8 mouse cellular contexts compared by ENCODE assay signal in genomic region chr17:25189091-25189490, GRCm38 (mm10). TPM values are rescaled to one million over a fixed set of nuclear protein-coding genes. Genes with fewer than 3 reads are reported as not detected.
A peak's percentile ranks its signal among the peaks of the same experiment; 100 is the strongest.
DNase-seq lines count a peak whose midpoint lies in the region; ATAC-seq and TF ChIP-seq lines count a peak whose summit lies in the region.

No protein-coding gene starts in this region.

- no peak overlapping the region for H3K27ac ChIP-seq in kidney, embryonic 15.5 days
- H3K27ac ChIP-seq in bone marrow, adult 2 months (ENCODE audit: control insufficient read depth, insufficient read depth, low read depth, low read length, poor library complexity): no peak overlapping the region
- no peak overlapping the region for H3K27ac ChIP-seq in hindbrain, embryonic 13.5 days
- H3K27ac ChIP-seq in midbrain, embryonic 15.5 days: no peak overlapping the region

- no peaks in the 10 kb centered on the region for H3K27me3 ChIP-seq in kidney, embryonic 15.5 days
- no peaks in the 10 kb centered on the region for H3K27me3 ChIP-seq in hindbrain, embryonic 13.5 days
- H3K27me3 ChIP-seq in midbrain, embryonic 15.5 days (replicated peaks): no peaks in the 10 kb centered on the region

- ATAC-seq in kidney, embryonic 15.5 days (replicated peaks; ENCODE audit: low FRiP score): no peak
- no peak for ATAC-seq in hindbrain, embryonic 13.5 days (ENCODE audit: low FRiP score)
- no peak for ATAC-seq in midbrain, embryonic 15.5 days (replicated peaks)

- H3K9ac ChIP-seq in kidney, embryonic 15.5 days: peak overlapping the region; percentile 91
- H3K9ac ChIP-seq in hindbrain, embryonic 13.5 days: peak overlapping the region; percentile 95
- H3K9ac ChIP-seq in midbrain, embryonic 15.5 days: peak overlapping the region; percentile 72

- under 1% methylated on average over 15 of the region's 16 CpGs for WGBS in kidney, embryonic 15.5 days
- 6% methylated on average over 13 of the region's 16 CpGs for WGBS in bone marrow, adult 2 months
- 2% methylated on average over 16 of the region's 16 CpGs for WGBS in hindbrain, embryonic 13.5 days
- 4% methylated on average over 16 of the region's 16 CpGs for WGBS in midbrain, embryonic 15.5 days

- TF ChIP-seq POLR2A in bone marrow, adult 2 months (IDR thresholded peaks at IDR 0.05; ENCODE audit: borderline replicate concordance, control insufficient read depth, low read depth, low read length): no peak

- DNase-seq in kidney, postnatal 4 days: no peak
- no peak for DNase-seq in urinary bladder, postnatal 36 days (ENCODE audit: low spot score in 2 of 2)
- DNase-seq in left cerebral cortex, adult 9 months (ENCODE audit: low spot score in 2 of 2): no peak
- DNase-seq in embryo, embryonic 10.5 days (ENCODE audit: low spot score): no peak

- TF ChIP-seq CTCF in bone marrow, adult 2 months (IDR thresholded peaks at IDR 0.05; ENCODE audit: control insufficient read depth, insufficient read depth, low read length): no peak

- H3K36me3 ChIP-seq in kidney, embryonic 15.5 days: peaks cover 44% of the 10 kb centered on the region
- H3K36me3 ChIP-seq in hindbrain, embryonic 13.5 days: peaks cover 15% of the 10 kb centered on the region
- 0 out of 2 replicates have a peak, but pooled peaks cover 10% of the 10 kb centered on the region for H3K36me3 ChIP-seq in midbrain, embryonic 15.5 days (replicated peaks)

- H3K4me2 ChIP-seq in kidney, embryonic 15.5 days: peak overlapping the region; percentile 81
- peak overlapping the region; percentile 95 for H3K4me2 ChIP-seq in hindbrain, embryonic 13.5 days
- H3K4me2 ChIP-seq in midbrain, embryonic 15.5 days: peak overlapping the region; percentile 95

- no peaks in the 10 kb centered on the region for H3K9me3 ChIP-seq in kidney, embryonic 15.5 days (replicated peaks)
- no peaks in the 10 kb centered on the region for H3K9me3 ChIP-seq in hindbrain, embryonic 13.5 days
- H3K9me3 ChIP-seq in midbrain, embryonic 15.5 days: no peaks in the 10 kb centered on the region

- peaks cover 30% of the 10 kb centered on the region for H3K4me1 ChIP-seq in kidney, embryonic 15.5 days
- peaks cover 3% of the 10 kb centered on the region for H3K4me1 ChIP-seq in bone marrow, adult 2 months (ENCODE audit: control insufficient read depth, insufficient read depth, low read length)
- peaks cover 34% of the 10 kb centered on the region for H3K4me1 ChIP-seq in hindbrain, embryonic 13.5 days (replicated peaks)
- H3K4me1 ChIP-seq in midbrain, embryonic 15.5 days: peaks cover 38% of the 10 kb centered on the region

- H3K4me3 ChIP-seq in kidney, embryonic 15.5 days (replicated peaks): peak overlapping the region; percentile 98
- peak overlapping the region; percentile 80 for H3K4me3 ChIP-seq in bone marrow, adult 2 months (replicated peaks; ENCODE audit: control insufficient read depth, low read depth, low read length)
- peak overlapping the region; percentile 98 for H3K4me3 ChIP-seq in hindbrain, embryonic 13.5 days
- peak overlapping the region; percentile 77 for H3K4me3 ChIP-seq in midbrain, embryonic 15.5 days

RNA-seq across cellular contexts. Expression of gene Unkl, which starts 0.9 kb away (rescaled TPM):
- 9.0 and 10.5 TPM in 2 replicates for polyA plus RNA-seq in kidney, embryonic 15.5 days (2015; fragmentation: Nextera tagmentation; extraction: Ambion mirVana)
- 9.5 and 29.1 TPM in 2 replicates for polyA plus RNA-seq in bone marrow, adult 2 months (2011; ENCODE audit: insufficient read depth, insufficient read length, low replicate concordance, missing spikeins)
- 11.3 and 11.9 TPM in 2 replicates for polyA plus RNA-seq in hindbrain, embryonic 13.5 days (2015; fragmentation: Nextera tagmentation; extraction: Ambion mirVana)
- 17.1 TPM in 2 replicates for polyA plus RNA-seq in midbrain, embryonic 15.5 days (2015; fragmentation: Nextera tagmentation; extraction: Ambion mirVana)

RNA-seq across cellular contexts. Expression of gene BC003965, which starts 4.7 kb away (rescaled TPM):
- 33.0 and 35.0 TPM in 2 replicates for polyA plus RNA-seq in kidney, embryonic 15.5 days (2015; fragmentation: Nextera tagmentation; extraction: Ambion mirVana)
- polyA plus RNA-seq in bone marrow, adult 2 months (2011; ENCODE audit: insufficient read depth, insufficient read length, low replicate concordance, missing spikeins): 13.1 and 19.4 TPM in 2 replicates
- polyA plus RNA-seq in hindbrain, embryonic 13.5 days (2015; fragmentation: Nextera tagmentation; extraction: Ambion mirVana): 33.1 and 35.0 TPM in 2 replicates
- polyA plus RNA-seq in midbrain, embryonic 15.5 days (2015; fragmentation: Nextera tagmentation; extraction: Ambion mirVana): 34.4 and 35.7 TPM in 2 replicates

RNA-seq across cellular contexts. Expression of gene Gm38655, which starts 13.8 kb away (rescaled TPM):
- polyA plus RNA-seq in kidney, embryonic 15.5 days (2015; fragmentation: Nextera tagmentation; extraction: Ambion mirVana): not detected in 2 replicates
- polyA plus RNA-seq in bone marrow, adult 2 months (2011; ENCODE audit: insufficient read depth, insufficient read length, low replicate concordance, missing spikeins): not detected in 2 replicates
- polyA plus RNA-seq in hindbrain, embryonic 13.5 days (2015; fragmentation: Nextera tagmentation; extraction: Ambion mirVana): not detected in 2 replicates
- not detected in 2 replicates for polyA plus RNA-seq in midbrain, embryonic 15.5 days (2015; fragmentation: Nextera tagmentation; extraction: Ambion mirVana)

RNA-seq across cellular contexts. Expression of gene Ccdc154, which starts 26.8 kb away (rescaled TPM):
- polyA plus RNA-seq in kidney, embryonic 15.5 days (2015; fragmentation: Nextera tagmentation; extraction: Ambion mirVana): not detected in 2 replicates
- polyA plus RNA-seq in bone marrow, adult 2 months (2011; ENCODE audit: insufficient read depth, insufficient read length, low replicate concordance, missing spikeins): not detected in 2 replicates
- polyA plus RNA-seq in hindbrain, embryonic 13.5 days (2015; fragmentation: Nextera tagmentation; extraction: Ambion mirVana): not detected in 2 replicates
- polyA plus RNA-seq in midbrain, embryonic 15.5 days (2015; fragmentation: Nextera tagmentation; extraction: Ambion mirVana): not detected in 2 replicates

RNA-seq across cellular contexts. Expression of gene Gnptg, which starts 50.8 kb away (rescaled TPM):
- 44.4 and 46.4 TPM in 2 replicates for polyA plus RNA-seq in kidney, embryonic 15.5 days (2015; fragmentation: Nextera tagmentation; extraction: Ambion mirVana)
- polyA plus RNA-seq in bone marrow, adult 2 months (2011; ENCODE audit: insufficient read depth, insufficient read length, low replicate concordance, missing spikeins): 10.8 and 21.7 TPM in 2 replicates
- 91.6 and 94.0 TPM in 2 replicates for polyA plus RNA-seq in hindbrain, embryonic 13.5 days (2015; fragmentation: Nextera tagmentation; extraction: Ambion mirVana)
- polyA plus RNA-seq in midbrain, embryonic 15.5 days (2015; fragmentation: Nextera tagmentation; extraction: Ambion mirVana): 96.0 and 108 TPM in 2 replicates
